Mouse (Mus musculus) monocyte, adult 5-6 weeks (primary cell): Measurements from ENCODE around the gene Gpx1. TPM values are rescaled to one million over a fixed set of nuclear protein-coding genes. Genes with fewer than 3 reads are reported as not detected.
A peak's percentile ranks its signal among the peaks of the same experiment; 100 is the strongest.

Experiments
- ATAC-seq: fragments of 153-309, 156-312 bp; replicated peaks from 2 replicates; pipeline ENCODE4 v1.8.0; 2017; ENCODE audit warnings: mild to moderate bottlenecking; ENCODE audit not compliant: low TSS enrichment, insufficient number of reproducible peaks, severe bottlenecking, poor library complexity, low FRiP score
- total RNA-seq: library from RNA; stranded (forward); fragments of 200-1000, 200-491, 200-594 nt; gene quantifications from 3 replicates; pipeline ENCODE4 v1.2.3, GENCODE M21; 2017

The Gpx1 gene
- total RNA-seq, 1 experiment from 2014 or later = 1,931 TPM

- no peak for ATAC-seq
These were observed 704 bp upstream of the Gpx1 start for GRCm38 (mm10) chr9:108337848-108338550.

GRCm38 (mm10) chr9:108338551-108338885 lies 185 bp upstream of the Gpx1 start:
- ATAC-seq = no peak

GRCm38 (mm10) chr9:108339886-108340257 lies 1.2 kb downstream of the Gpx1 start:
- ATAC-seq = no peak

GRCm38 (mm10) chr9:108340258-108341138 lies 1.8 kb downstream of the Gpx1 start:
- peak; percentile 51 for ATAC-seq

GRCm38 (mm10) chr9:108341139-108341475 lies 2.4 kb downstream of the Gpx1 start:
- no peak for ATAC-seq

- no peak for ATAC-seq
These were observed 3.1 kb downstream of the Gpx1 start for GRCm38 (mm10) chr9:108341801-108342200.

GRCm38 (mm10) chr9:108342301-108342831 lies 3.7 kb downstream of the Gpx1 start:
- peak; percentile 24 for ATAC-seq

GRCm38 (mm10) chr9:108343331-108343730 lies 4.6 kb downstream of the Gpx1 start:
- no peak for ATAC-seq

GRCm38 (mm10) chr9:108343835-108344234 lies 5.1 kb downstream of the Gpx1 start:
- ATAC-seq = no peak

- ATAC-seq = no peak
These were observed 5.8 kb downstream of the Gpx1 start for GRCm38 (mm10) chr9:108344471-108344870.

- no peak for ATAC-seq
These were observed 8.3 kb downstream of the Gpx1 start for GRCm38 (mm10) chr9:108347024-108347423.

GRCm38 (mm10) chr9:108347540-108348289 lies 9.0 kb downstream of the Gpx1 start, which contains the start of gene Usp4:
Gene Usp4 (plus strand): TSS chr9:108347853.
- peak; percentile 85 for ATAC-seq

GRCm38 (mm10) chr9:108348290-108348680 lies 9.6 kb downstream of the Gpx1 start:
- ATAC-seq = no peak

GRCm38 (mm10) chr9:108349727-108350126 lies 11.0 kb downstream of the Gpx1 start:
- ATAC-seq = no peak

GRCm38 (mm10) chr9:108378234-108378633 lies 39.5 kb downstream of the Gpx1 start:
- ATAC-seq = no peak

- ATAC-seq = no peak
These were observed 40.0 kb downstream of the Gpx1 start for GRCm38 (mm10) chr9:108378736-108379135.

- no peak for ATAC-seq
These were observed 40.6 kb downstream of the Gpx1 start for GRCm38 (mm10) chr9:108379294-108379693.

- ATAC-seq = no peak
These were observed 42.7 kb downstream of the Gpx1 start for GRCm38 (mm10) chr9:108381382-108381781.

- ATAC-seq = no peak
These were observed 46.3 kb downstream of the Gpx1 start for GRCm38 (mm10) chr9:108385006-108385405.
